Mouse (Mus musculus): ENCODE data around the gene H2-DMa.

H2-DMa gene

DNA sequence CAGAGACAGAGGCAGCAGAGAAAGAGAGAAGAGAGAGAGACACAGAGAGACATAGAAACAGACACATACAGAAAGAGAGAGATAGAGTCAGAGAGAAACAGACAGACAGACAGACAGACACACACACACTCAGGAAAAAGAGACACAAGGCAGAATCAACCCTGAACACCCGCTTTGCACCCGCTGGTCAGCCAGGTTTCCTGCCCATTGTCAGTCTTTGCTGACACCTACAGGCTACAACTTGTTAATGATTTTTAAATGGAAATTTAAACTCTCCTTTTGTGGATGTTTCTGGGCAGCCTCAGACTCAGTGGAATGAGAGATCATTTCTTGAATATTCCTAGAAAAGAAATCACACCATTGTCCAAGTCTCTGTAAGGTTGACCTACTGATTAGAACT is 49.9 kb downstream of the H2-DMa start:
- DNase-seq, result peak; percentile 53

GRCm38 (mm10) chr17:34170487-34170876 is 51.1 kb downstream of the H2-DMa start:
- DNase-seq, result no peak

GRCm38 (mm10) chr17:34170877-34171498 is 51.6 kb downstream of the H2-DMa start:
- DNase-seq, result peak; percentile 92

DNA sequence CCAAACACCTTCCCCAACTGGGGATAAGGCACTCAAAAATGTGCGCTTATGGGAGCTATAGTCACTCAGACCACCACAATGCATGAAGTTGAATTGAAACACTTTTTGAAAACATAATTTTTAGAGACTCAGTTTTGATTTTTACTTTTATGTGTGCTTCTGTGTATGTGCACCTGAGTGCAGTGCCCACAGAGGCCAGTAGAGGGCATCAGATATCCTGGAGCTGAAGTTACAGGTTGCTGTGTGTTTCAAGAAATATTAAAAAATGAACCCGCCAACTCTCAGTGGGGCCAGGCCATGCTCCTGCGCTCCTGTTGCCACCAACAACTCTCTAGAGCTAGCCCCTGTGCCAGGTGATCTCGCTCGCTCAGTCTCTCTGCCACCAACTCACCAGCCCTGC is 53.2 kb downstream of the H2-DMa start:
- no peak for DNase-seq

GRCm38 (mm10) chr17:34174075-34174474 is 54.7 kb downstream of the H2-DMa start:
- DNase-seq, result no peak

DNA sequence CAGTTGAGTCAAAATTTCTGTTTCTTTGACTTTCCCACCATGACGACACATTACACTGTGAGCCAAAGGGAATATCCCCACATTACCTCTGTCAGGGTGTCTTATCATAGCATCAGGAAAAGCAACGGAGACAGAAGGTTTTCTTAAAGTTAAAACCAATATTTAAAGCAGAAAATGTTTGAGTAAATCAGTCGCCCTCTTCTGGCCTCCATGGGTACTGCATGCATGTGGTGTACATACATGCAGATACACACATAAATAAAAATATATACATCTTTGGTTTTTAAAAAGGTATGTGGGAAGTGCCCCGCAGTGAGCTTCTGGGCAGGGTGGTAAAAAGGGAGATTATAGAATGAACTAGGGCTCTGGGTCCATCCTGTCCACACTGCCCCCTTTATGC is 57.8 kb downstream of the H2-DMa start:
- no peak for DNase-seq

DNA sequence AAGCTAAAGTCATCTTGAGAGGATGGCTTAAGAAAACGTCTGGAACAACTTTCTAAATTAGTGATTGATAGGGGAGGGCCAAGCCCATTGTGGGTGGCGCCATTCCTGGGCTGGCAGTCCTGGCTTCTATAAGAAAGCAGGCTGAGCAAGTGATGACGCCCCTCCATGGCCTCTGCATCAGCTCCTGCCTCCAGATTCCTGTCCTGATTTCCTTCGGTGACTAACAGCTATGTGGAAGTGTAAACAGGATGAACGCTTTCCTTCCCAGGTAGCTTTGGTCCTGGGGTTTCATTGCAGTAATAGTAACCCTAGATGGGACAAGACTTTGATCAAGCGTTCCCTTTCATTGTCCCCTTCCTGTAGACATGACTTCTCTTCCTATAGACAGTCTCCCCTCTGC is 59.7 kb downstream of the H2-DMa start:
- no peak for DNase-seq

DNA sequence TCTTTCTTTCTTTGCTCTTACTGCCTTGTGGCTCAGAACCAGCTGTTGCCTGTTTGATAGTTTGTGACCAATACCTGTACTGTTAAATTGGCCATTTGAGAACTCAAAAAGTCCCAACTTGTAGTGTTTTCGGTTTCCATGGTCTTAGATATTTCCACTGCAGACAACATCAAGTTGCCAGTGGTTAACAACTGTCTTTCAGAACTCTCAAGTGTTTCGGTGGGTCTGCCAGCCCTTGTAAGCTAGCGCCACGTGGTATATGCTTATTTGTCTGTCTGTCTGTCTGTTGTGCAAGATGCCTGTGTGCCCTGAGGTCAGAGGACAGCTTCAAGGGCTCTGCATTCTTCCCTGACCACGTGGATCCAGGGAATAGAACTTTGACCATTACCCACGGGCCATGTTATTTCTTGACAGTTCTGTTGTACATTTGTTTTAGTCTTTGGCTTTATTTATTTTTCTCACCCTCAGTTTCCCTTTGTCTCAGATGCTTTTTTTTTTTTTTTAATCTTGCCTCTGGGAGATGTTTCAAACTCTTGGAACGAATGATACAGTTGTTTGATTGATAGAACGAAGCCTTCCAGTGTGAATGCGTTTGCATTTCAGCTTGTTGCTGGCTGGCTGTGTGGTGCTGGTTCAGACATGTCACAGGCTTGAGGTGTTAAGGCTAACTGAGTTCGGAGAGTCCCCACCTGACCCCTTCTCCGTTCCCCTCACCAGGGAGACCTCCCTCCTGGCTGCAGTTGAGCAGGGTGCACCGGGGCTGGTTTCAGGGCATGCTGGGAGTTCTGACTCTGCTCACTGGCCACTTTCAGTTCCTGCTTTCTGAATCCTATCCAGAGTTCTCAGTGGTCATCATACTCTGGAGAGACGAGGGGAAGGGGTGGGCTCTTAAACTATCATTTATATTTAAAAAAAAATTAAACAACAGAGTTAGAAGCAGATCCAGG is 60.8 kb downstream of the H2-DMa start:
- no peak for DNase-seq

GRCm38 (mm10) chr17:34183564-34184219 is 64.4 kb downstream of the H2-DMa start:
- no peak for DNase-seq

DNA sequence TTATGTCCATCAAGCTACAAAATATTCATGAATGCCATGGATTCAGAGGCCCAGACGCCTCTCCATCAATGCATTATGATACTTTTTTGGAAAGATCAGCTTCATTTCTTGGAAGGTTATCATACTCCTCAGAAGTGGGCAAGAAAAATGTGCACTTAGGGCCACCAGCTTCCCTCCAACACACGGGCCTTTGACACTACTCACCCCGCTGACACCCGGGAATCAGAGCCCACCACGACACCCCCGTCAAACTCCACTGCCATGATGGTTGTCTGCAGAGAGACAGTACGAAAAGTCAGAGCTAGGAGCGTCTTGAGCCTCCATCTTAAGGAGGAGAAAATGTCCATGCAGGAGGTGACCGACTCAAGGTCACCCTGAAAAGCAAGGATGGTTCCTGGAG is 66.2 kb downstream of the H2-DMa start:
- DNase-seq, result no peak

DNA sequence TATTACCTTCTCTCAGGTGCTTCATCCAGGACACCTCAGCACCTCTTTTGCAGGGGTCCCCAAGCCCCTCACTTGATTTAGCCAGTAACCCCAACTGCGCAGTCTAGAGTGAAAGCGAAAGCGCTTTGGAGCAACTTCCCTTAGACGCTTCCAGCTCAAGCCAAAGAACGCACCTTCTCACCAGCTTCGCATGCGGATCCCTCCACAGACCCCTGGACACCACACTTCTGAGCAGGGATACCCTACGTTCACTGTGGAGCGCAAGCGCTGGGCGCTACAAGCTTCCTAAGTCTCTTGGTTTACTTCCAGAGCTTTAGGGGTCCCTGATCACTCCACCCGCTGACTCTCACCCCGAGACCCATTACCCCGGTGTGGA is 67.5 kb downstream of the H2-DMa start:
- DNase-seq, result peak; percentile 44

DNA sequence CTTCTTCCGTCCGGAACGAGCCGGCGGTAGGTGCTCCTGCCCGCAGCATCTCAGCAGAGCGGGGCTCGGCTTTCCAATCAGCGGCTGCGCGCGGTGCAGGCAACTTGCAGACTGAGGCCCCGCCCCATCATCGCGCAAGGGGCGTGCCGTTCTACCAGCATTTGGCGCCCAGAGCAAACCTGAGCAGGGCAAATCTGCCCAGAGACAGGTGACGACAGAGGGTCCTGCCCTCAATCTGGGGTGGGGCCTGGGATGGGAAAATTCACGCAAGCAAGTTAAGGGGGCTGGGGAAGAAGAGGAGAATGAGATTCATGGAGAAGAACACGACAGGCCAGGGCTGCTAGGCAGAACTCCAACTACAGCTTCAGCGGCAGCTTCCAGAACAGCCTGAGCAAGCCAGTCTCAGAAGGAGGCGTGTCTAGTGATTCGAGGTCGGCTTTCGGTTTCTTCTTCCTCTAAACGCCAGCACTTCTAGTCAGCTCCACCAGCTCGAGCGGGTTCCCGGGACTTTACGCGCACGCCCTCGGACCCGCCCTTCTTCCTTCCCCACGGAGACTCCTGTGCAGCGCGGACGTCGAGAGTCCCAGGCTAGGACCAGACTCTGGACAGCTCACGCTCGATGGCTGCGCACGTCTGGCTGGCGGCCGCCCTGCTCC is 68.0 kb downstream of the H2-DMa start, which contains the start of the genes Tap1 and Psmb9:
Gene Tap1, plus strand, starts transcription at position 293 of the 656 bp plus-strand sequence.
Gene Psmb9, minus strand, starts transcription at position 504 of the 656 bp plus-strand sequence.
- peak; percentile 100 for DNase-seq

- DNase-seq, result no peak
Measured at GRCm38 (mm10) chr17:34188010-34188409, 68.7 kb downstream of the H2-DMa start.

Data from lung, postnatal 14 days (tissue).